ENCODE assay signal across 13 mouse cellular contexts in genomic region chr14:47839493-47840215, GRCm38 (mm10).
A peak's percentile ranks its signal among the peaks of the same experiment; 100 is the strongest.
DNase-seq lines count a peak whose midpoint lies in the region; ATAC-seq lines count a peak whose summit lies in the region.
"Had no signal": no experiment of that assay in that cellular context is flagged by ENCODE, and none has a peak within 500 bp of the region (broad histone marks: within the 10 kb centered on the region; RNA-seq: fewer than 3 reads in every experiment).

No protein-coding gene starts in this region.

- peaks cover 15% of the 10 kb centered on the region for H3K4me1 ChIP-seq in neural tube, embryonic 13.5 days (replicated peaks)
- H3K4me1 ChIP-seq: liver, embryonic 13.5 days had no signal

- H3K9ac ChIP-seq in neural tube, embryonic 13.5 days, result 0 out of 2 replicates have a peak overlapping the region, but pooled peaks have one; percentile 28
- H3K9ac ChIP-seq: hindbrain, embryonic 15.5 days; liver, embryonic 13.5 days had no signal

- 49% methylated on average over 6 of the region's 6 CpGs for WGBS in neural tube, embryonic 13.5 days

- no peaks in the 10 kb centered on the region for H3K36me3 ChIP-seq in neural tube, embryonic 13.5 days
- H3K36me3 ChIP-seq: hindbrain, embryonic 15.5 days; liver, embryonic 13.5 days had no signal

- no peaks in the 10 kb centered on the region for H3K27me3 ChIP-seq in neural tube, embryonic 13.5 days
- H3K27me3 ChIP-seq: hindbrain, embryonic 15.5 days; liver, embryonic 13.5 days had no signal

- peak overlapping the region; percentile 50; the same call in 1 of the 2 replicates for H3K27ac ChIP-seq in neural tube, embryonic 13.5 days (replicated peaks)
- H3K27ac ChIP-seq: hindbrain, embryonic 15.5 days; liver, embryonic 13.5 days; stomach, postnatal 0 days had no signal

- peak; percentile 90 for DNase-seq in heart, adult 11 months
- DNase-seq in heart, adult 8-10 months (ENCODE audit: low spot score), result no peak
- DNase-seq in neural tube, embryonic 10.5 days (ENCODE audit: extremely low spot score, low spot score), result no peak
- peak; percentile 45 to 59 for DNase-seq in kidney, postnatal 4 days
- DNase-seq in cerebellum, postnatal 4 days (ENCODE audit: low spot score in 2 of 2), result no peak
- DNase-seq in heart, postnatal 36 days, result no peak
- DNase-seq: layer of hippocampus, postnatal 36 days; liver, embryonic 13.5 days had no signal

- H3K4me2 ChIP-seq in neural tube, embryonic 13.5 days, result no peak overlapping the region
- H3K4me2 ChIP-seq: hindbrain, embryonic 15.5 days; liver, embryonic 13.5 days had no signal

- no peak for ATAC-seq in neural tube, embryonic 13.5 days (ENCODE audit: low read depth)
- no peak for ATAC-seq in megakaryocyte progenitor cell, adult 5-6 weeks (replicated peaks; ENCODE audit: poor library complexity)
- ATAC-seq: CD4-positive, CD25-positive, alpha-beta regulatory T cell, adult 4 months had no signal

- H3K9me3 ChIP-seq in neural tube, embryonic 13.5 days, result no peaks in the 10 kb centered on the region
- H3K9me3 ChIP-seq: hindbrain, embryonic 15.5 days; liver, embryonic 13.5 days had no signal

- H3K4me3 ChIP-seq in neural tube, embryonic 13.5 days, result no peak overlapping the region
- H3K4me3 ChIP-seq: hindbrain, embryonic 15.5 days; liver, embryonic 13.5 days had no signal

- intact Hi-C loops in heart, postnatal 36 days (cut with DNase I), result no loop called here

Comparison
In these comparisons a context has a peak if more than half of its experiments do, and no peak if none do; other contexts are left out.
1. DNase-seq: peak in heart, adult 11 months (single experiment) and kidney, postnatal 4 days (2 of 2); none in heart, adult 8-10 months (single experiment), neural tube, embryonic 10.5 days (single experiment), cerebellum, postnatal 4 days (0 of 2) and heart, postnatal 36 days (0 of 2).